Mouse (Mus musculus) MEL (cell line): ENCODE results near the gene Pdcd6. TPM values are rescaled to one million over a fixed set of nuclear protein-coding genes. Genes with fewer than 3 reads are reported as not detected.

Source experiments
- DNase-seq: peaks from one replicate; pipeline ENCODE4 v3.0.0; 2011; ENCODE audit warnings: low read depth, low spot score
- H3K27ac ChIP-seq: 2 replicates; pipeline ENCODE4 v1.5.1; 2012; ENCODE audit warnings: low read depth, mild to moderate bottlenecking, control low read depth, low read length, moderate library complexity; ENCODE audit not compliant: control insufficient read depth
- H3K27me3 ChIP-seq, 2 experiments: fragments of 150-350 bp in 1 of 2; sonication (generic) in 1 of 2; 2 replicates each; pipeline ENCODE4 v1.6.1; 2012; ENCODE audit warnings: low read length in 2 of 2, mild to moderate bottlenecking in 2 of 2, improper control_type of control experiment in 1 of 2, moderate library complexity in 1 of 2; ENCODE audit not compliant: insufficient read depth in 2 of 2, control insufficient read depth in 1 of 2
- H3K36me3 ChIP-seq, 2 experiments: 2 replicates each; pipeline ENCODE4 v1.6.1; 2012 to 2014; ENCODE audit warnings: low read length in 2 of 2, improper control_type of control experiment in 1 of 2, inconsistent platforms in 1 of 2, mild to moderate bottlenecking in 1 of 2; ENCODE audit not compliant: insufficient read depth in 2 of 2, control insufficient read depth in 1 of 2
- H3K4me1 ChIP-seq, 2 experiments: fragments of 150-350 bp in 1 of 2; sonication (generic) in 1 of 2; 2 replicates each; pipeline ENCODE4 v1.6.1; 2012; ENCODE audit warnings: low read length in 2 of 2, improper control_type of control experiment in 1 of 2, mild to moderate bottlenecking in 1 of 2; ENCODE audit not compliant: insufficient read depth in 2 of 2, control insufficient read depth in 1 of 2
- H3K4me3 ChIP-seq, 2 experiments: fragments of 150-350 bp in 1 of 2; sonication (generic) in 1 of 2; 2 replicates each; pipeline ENCODE4 v1.5.1; 2012; ENCODE audit warnings: low read depth in 2 of 2, low read length in 2 of 2, mild to moderate bottlenecking in 2 of 2, moderate library complexity in 2 of 2, control low read depth in 1 of 2, improper control_type of control experiment in 1 of 2; ENCODE audit not compliant: control insufficient read depth in 1 of 2, insufficient read depth in 1 of 2
- H3K79me2 ChIP-seq: 2 replicates; pipeline ENCODE4 v1.6.1; 2012; ENCODE audit warnings: mild to moderate bottlenecking, low read length, moderate library complexity; ENCODE audit not compliant: control insufficient read depth, poor library complexity, insufficient read depth
- H3K9ac ChIP-seq: 2 replicates; pipeline ENCODE4 v1.6.1; 2012; ENCODE audit warnings: low read depth, mild to moderate bottlenecking, control low read depth, low read length, moderate library complexity; ENCODE audit not compliant: control insufficient read depth, poor library complexity, severe bottlenecking
- H3K9me3 ChIP-seq: fragments of 150-350 bp; sonication (generic); replicated peaks from 2 replicates; pipeline ENCODE4 v1.6.1; 2012; ENCODE audit warnings: mild to moderate bottlenecking, low read length, improper control_type of control experiment, moderate library complexity; ENCODE audit not compliant: insufficient read depth
- BHLHE40 ChIP-seq: IDR thresholded peaks from 2 replicates; pipeline ENCODE4 v1.6.1; 2012; ENCODE audit warnings: low read depth, mild to moderate bottlenecking, inconsistent platforms, low read length, improper control_type of control experiment, borderline replicate concordance
- CHD1 ChIP-seq: IDR thresholded peaks from 2 replicates; pipeline ENCODE4 v1.6.1; 2012; ENCODE audit warnings: low read depth, mild to moderate bottlenecking, inconsistent platforms, low read length, improper control_type of control experiment
- CHD2 ChIP-seq: IDR thresholded peaks from 2 replicates; pipeline ENCODE4 v1.6.1; 2011; ENCODE audit warnings: low read length, improper control_type of control experiment
- CTCF ChIP-seq, 3 experiments: IDR thresholded peaks in 2 of 3; conservative IDR thresholded peaks in 1 of 3; 2 replicates each; pipeline ENCODE4 v1.5.1; 2011 to 2012; ENCODE audit warnings: low read length in 3 of 3, low read depth in 2 of 3, mild to moderate bottlenecking in 2 of 3, improper control_type of control experiment in 1 of 3, inconsistent platforms in 1 of 3, mixed read lengths in 1 of 3, moderate library complexity in 1 of 3; ENCODE audit not compliant: control insufficient read depth in 1 of 3, insufficient read depth in 1 of 3, poor library complexity in 1 of 3, severe bottlenecking in 1 of 3
- E2F4 ChIP-seq: IDR thresholded peaks from 2 replicates; pipeline ENCODE4 v1.6.1; 2011; ENCODE audit warnings: low read depth, low read length, improper control_type of control experiment, borderline replicate concordance
- ELF1 ChIP-seq: IDR thresholded peaks from 2 replicates; pipeline ENCODE4 v1.6.1; 2014; ENCODE audit warnings: low read depth, mild to moderate bottlenecking, inconsistent platforms, low read length, improper control_type of control experiment, moderate library complexity
- GABPA ChIP-seq: IDR thresholded peaks from 2 replicates; pipeline ENCODE4 v1.6.1; 2012; ENCODE audit warnings: low read depth, mild to moderate bottlenecking, inconsistent platforms, low read length, improper control_type of control experiment, moderate library complexity
- GATA1 ChIP-seq: IDR thresholded peaks from 2 replicates; pipeline ENCODE4 v1.6.1; 2011; ENCODE audit warnings: low read depth, low read length, improper control_type of control experiment
- HCFC1 ChIP-seq: IDR thresholded peaks from 2 replicates; pipeline ENCODE4 v1.6.1; 2012; ENCODE audit warnings: low read depth, mild to moderate bottlenecking, inconsistent platforms, low read length, improper control_type of control experiment, moderate library complexity
- JUND ChIP-seq: IDR thresholded peaks from 2 replicates; pipeline ENCODE4 v1.6.1; 2011; ENCODE audit warnings: low read depth, mild to moderate bottlenecking, improper control_type of control experiment, low read length
- KAT2A ChIP-seq: conservative IDR thresholded peaks from 2 replicates; pipeline ENCODE4 v1.6.1; 2012; ENCODE audit warnings: low read depth, low read length, improper control_type of control experiment, inconsistent platforms
- MAFK ChIP-seq: IDR thresholded peaks from 2 replicates; pipeline ENCODE4 v1.6.1; 2011; ENCODE audit warnings: low read depth, mild to moderate bottlenecking, low read length, improper control_type of control experiment, borderline replicate concordance
- MAX ChIP-seq: IDR thresholded peaks from 2 replicates; pipeline ENCODE4 v1.6.1; 2011; ENCODE audit warnings: low read length, improper control_type of control experiment
- MAZ ChIP-seq: IDR thresholded peaks from 2 replicates; pipeline ENCODE4 v1.6.1; 2012; ENCODE audit warnings: low read depth, mild to moderate bottlenecking, inconsistent platforms, low read length, improper control_type of control experiment
- MEF2A ChIP-seq: IDR thresholded peaks from 2 replicates; pipeline ENCODE4 v1.6.1; 2014; ENCODE audit warnings: low read depth, mild to moderate bottlenecking, inconsistent platforms, low read length, improper control_type of control experiment; ENCODE audit not compliant: poor library complexity, insufficient replicate concordance, severe bottlenecking; ENCODE audit errors: extremely low read depth
- MXI1 ChIP-seq: IDR thresholded peaks from 2 replicates; pipeline ENCODE4 v1.6.1; 2011; ENCODE audit warnings: mild to moderate bottlenecking, low read depth, low read length, improper control_type of control experiment
- MYB ChIP-seq: IDR thresholded peaks from 2 replicates; pipeline ENCODE4 v1.6.1; 2011; ENCODE audit warnings: mild to moderate bottlenecking, low read depth, low read length, improper control_type of control experiment
- MYC ChIP-seq: IDR thresholded peaks from 2 replicates; pipeline ENCODE4 v1.6.1; 2011; ENCODE audit warnings: low read depth, mild to moderate bottlenecking, low read length, improper control_type of control experiment, moderate library complexity
- NELFE ChIP-seq: IDR thresholded peaks from 2 replicates; pipeline ENCODE4 v1.6.1; 2011; ENCODE audit warnings: low read depth, low read length, improper control_type of control experiment
- POLR2A ChIP-seq, 2 experiments: IDR thresholded peaks; 2 replicates each; pipeline ENCODE4 v1.6.1; 2011 to 2012; ENCODE audit warnings: low read length in 2 of 2, mild to moderate bottlenecking in 2 of 2, control low read depth in 1 of 2, improper control_type of control experiment in 1 of 2, low read depth in 1 of 2, moderate library complexity in 1 of 2; ENCODE audit not compliant: control insufficient read depth in 1 of 2, insufficient read depth in 1 of 2, poor library complexity in 1 of 2
- POLR2AphosphoS2 ChIP-seq: IDR thresholded peaks from 2 replicates; pipeline ENCODE4 v1.6.1; 2011; ENCODE audit warnings: low read length, improper control_type of control experiment
- POLR2AphosphoS5 ChIP-seq: IDR thresholded peaks from 2 replicates; pipeline ENCODE4 v1.6.1; 2012; ENCODE audit warnings: low read depth, borderline replicate concordance, mild to moderate bottlenecking, inconsistent platforms, low read length, moderate library complexity, mixed read lengths
- SIN3A ChIP-seq: IDR thresholded peaks from 2 replicates; pipeline ENCODE4 v1.6.1; 2012; ENCODE audit warnings: low read length, improper control_type of control experiment, inconsistent platforms
- SMC3 ChIP-seq: IDR thresholded peaks from 2 replicates; pipeline ENCODE4 v1.6.1; 2011; ENCODE audit warnings: low read depth, low read length, improper control_type of control experiment
- TCF12 ChIP-seq: IDR thresholded peaks from 2 replicates; pipeline ENCODE4 v1.6.1; 2014; ENCODE audit warnings: low read depth, mild to moderate bottlenecking, inconsistent platforms, low read length, improper control_type of control experiment, moderate library complexity
- UBTF ChIP-seq: IDR thresholded peaks from 2 replicates; pipeline ENCODE4 v1.6.1; 2012; ENCODE audit warnings: low read depth, mild to moderate bottlenecking, inconsistent platforms, low read length, improper control_type of control experiment, moderate library complexity, borderline replicate concordance; ENCODE audit not compliant: insufficient read depth
- USF2 ChIP-seq, 2 experiments: IDR thresholded peaks; 2 replicates each; pipeline ENCODE4 v1.6.1; 2011 to 2012; ENCODE audit warnings: improper control_type of control experiment in 2 of 2, low read length in 2 of 2, borderline replicate concordance in 1 of 2, inconsistent platforms in 1 of 2, low read depth in 1 of 2, mild to moderate bottlenecking in 1 of 2; ENCODE audit not compliant: insufficient read depth in 1 of 2
- ZC3H11A ChIP-seq: IDR thresholded peaks from 2 replicates; pipeline ENCODE4 v1.6.1; 2012; ENCODE audit warnings: low read depth, mild to moderate bottlenecking, inconsistent platforms, low read length, improper control_type of control experiment
- ZKSCAN1 ChIP-seq: IDR thresholded peaks from 2 replicates; pipeline ENCODE4 v1.6.1; 2012; ENCODE audit warnings: low read depth, mild to moderate bottlenecking, inconsistent platforms, low read length, improper control_type of control experiment, moderate library complexity
- ZMIZ1 ChIP-seq: IDR thresholded peaks from 2 replicates; pipeline ENCODE4 v1.6.1; 2012; ENCODE audit warnings: low read depth, mild to moderate bottlenecking, inconsistent platforms, low read length, improper control_type of control experiment, moderate library complexity
- polyA plus RNA-seq, 2 experiments: library from polyadenylated mRNA; stranded (reverse) in 1 of 2; unstranded in 1 of 2; fragments of >175 nt in 1 of 2; fragments of >200 nt in 1 of 2; gene quantifications; 2 replicates each; pipeline versions ENCODE4 v1.2.1 to v1.2.4; 2012; ENCODE audit warnings: low replicate concordance in 2 of 2, low read depth in 1 of 2; ENCODE audit not compliant: insufficient read length in 2 of 2, insufficient read depth in 1 of 2, missing spikeins in 1 of 2
- total RNA-seq: library from RNA; depleted of rRNA; stranded (reverse); fragments of 300-350 nt; gene quantifications from 2 replicates; pipeline ENCODE4 v1.2.3, GENCODE M21; 2012

Pdcd6 gene
- total and polyA plus RNA-seq, 3 experiments, result 106 to 142 TPM; not detected in 1

- TF ChIP-seq MAZ (no peak), E2F4 (no peak), POLR2AphosphoS2 (no peak), ZKSCAN1 (no peak), SIN3A (0 out of 2 replicates have a peak, but pooled peaks have one; percentile 37), JUND (no peak), ELF1 (no peak), USF2 (IDR thresholded peaks at IDR 0.05; ENCODE audit: borderline replicate concordance in 1 of 2, insufficient read depth in 1 of 2, low read depth in 1 of 2, low read length in 2 of 2) (no peak), ZC3H11A (peak; percentile 90), POLR2A (IDR thresholded peaks at IDR 0.05; ENCODE audit: control insufficient read depth in 1 of 2, insufficient read depth in 1 of 2, low read depth in 1 of 2, low read length in 2 of 2, poor library complexity in 1 of 2) (no peak), SMC3 (peak; percentile 93), NELFE (no peak), UBTF (no peak), MYC (no peak), MYB (no peak), GABPA (no peak), MAX (no peak), HCFC1 (no peak), KAT2A (no peak), POLR2AphosphoS5 (no peak), MAFK (no peak)
Measured at GRCm38 (mm10) chr13:74300925-74301606, 16.3 kb downstream of the Pdcd6 start (continued).

GRCm38 (mm10) chr13:74296376-74296775 is 21.0 kb downstream of the Pdcd6 start:
- no peaks in the 10 kb centered on the region for H3K36me3 ChIP-seq
- no peaks in the 10 kb centered on the region; a peak in 1 of 4 replicates for H3K27me3 ChIP-seq
- no peak for DNase-seq
- no peak overlapping the region for H3K27ac ChIP-seq
- no peaks in the 10 kb centered on the region for H3K9me3 ChIP-seq
- H3K9ac ChIP-seq, result no peak overlapping the region
- no peak overlapping the region for H3K4me3 ChIP-seq
- H3K79me2 ChIP-seq, result no peaks in the 10 kb centered on the region
- no peak for TF ChIP-seq TCF12
- no peak for TF ChIP-seq MXI1
- TF ChIP-seq CHD1, result no peak
- no peak for TF ChIP-seq CTCF (IDR thresholded peaks at IDR 0.05 in 2 of 3, conservative IDR thresholded peaks at IDR 0.05 in 1 of 3; ENCODE audit: control insufficient read depth in 1 of 3, insufficient read depth in 1 of 3, low read depth in 2 of 3, low read length in 3 of 3, poor library complexity in 1 of 3, severe bottlenecking in 1 of 3)
- no peak for TF ChIP-seq E2F4
- no peak for TF ChIP-seq BHLHE40
- TF ChIP-seq MYC, result no peak
- TF ChIP-seq ZKSCAN1, result no peak
- no peak for TF ChIP-seq MEF2A
- no peak for TF ChIP-seq MAZ
- TF ChIP-seq UBTF, result no peak
- TF ChIP-seq MAX, result no peak
- no peak for TF ChIP-seq JUND
- no peak for TF ChIP-seq CHD2
- TF ChIP-seq ZMIZ1, result no peak
- TF ChIP-seq GATA1, result no peak
- no peak for TF ChIP-seq POLR2A (IDR thresholded peaks at IDR 0.05; ENCODE audit: control insufficient read depth in 1 of 2, insufficient read depth in 1 of 2, low read depth in 1 of 2, low read length in 2 of 2, poor library complexity in 1 of 2)
- H3K4me1 ChIP-seq, result no peaks in the 10 kb centered on the region
